Mouse (Mus musculus) ES-Bruce4 (cell line): ENCODE data around the gene Cd3e.

Experiments
- EP300 ChIP-seq: IDR thresholded peaks from 2 replicates; pipeline ENCODE4 v1.6.1; 2011; ENCODE audit warnings: low read depth, low read length; ENCODE audit not compliant: insufficient read depth
- POLR2A ChIP-seq: IDR thresholded peaks from one replicate; pipeline ENCODE4 v1.8.1; 2011; ENCODE audit warnings: low read length; ENCODE audit not compliant: insufficient read depth

GRCm38 (mm10) chr9:44965126-44965832, 44.1 kb downstream of the Cd3e start, which contains the start of gene Ube4a:
- peak; percentile 40 for TF ChIP-seq POLR2A
- TF ChIP-seq EP300 = 0 out of 2 replicates have a peak, but pooled peaks have one; percentile 50
